Mouse (Mus musculus): ENCODE results near the gene Olfr1388.
A peak's percentile ranks its signal among the peaks of the same experiment; 100 is the strongest.
"Not testable (repeated sequence)": the region's sequence is repeated elsewhere in the genome, so short reads cannot be mapped to it uniquely, and the experiment has no call there.

Gene Olfr1388

GRCm38 (mm10) chr11:49436411-49436810 is at the start of gene Olfr1388:
Gene Olfr1388, plus strand, starts transcription at chr11:49436624.
- DNase-seq: no peak

DNA sequence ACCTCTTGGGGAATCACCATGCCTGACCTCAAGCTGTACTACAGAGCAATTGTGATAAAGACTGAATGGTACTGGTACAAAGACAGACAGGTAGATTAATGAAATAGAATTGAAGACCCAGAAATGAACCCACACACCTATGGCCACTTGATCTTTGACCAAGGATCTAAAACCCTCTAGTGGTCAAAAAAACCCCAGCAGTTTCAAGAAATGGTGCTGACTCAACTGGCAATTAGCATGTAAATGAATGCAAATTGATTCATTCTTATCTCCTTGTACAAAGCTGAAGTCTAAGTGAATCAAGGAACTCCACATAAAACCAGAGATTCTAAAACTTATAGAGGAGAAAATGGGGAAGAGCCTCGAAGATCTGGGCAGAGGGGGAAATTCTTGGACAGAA is 43.7 kb upstream of the Olfr1388 start:
- not testable (repeated sequence) for DNase-seq

- DNase-seq: no peak
Measured at GRCm38 (mm10) chr11:49406784-49407183, 29.6 kb upstream of the Olfr1388 start.

DNA sequence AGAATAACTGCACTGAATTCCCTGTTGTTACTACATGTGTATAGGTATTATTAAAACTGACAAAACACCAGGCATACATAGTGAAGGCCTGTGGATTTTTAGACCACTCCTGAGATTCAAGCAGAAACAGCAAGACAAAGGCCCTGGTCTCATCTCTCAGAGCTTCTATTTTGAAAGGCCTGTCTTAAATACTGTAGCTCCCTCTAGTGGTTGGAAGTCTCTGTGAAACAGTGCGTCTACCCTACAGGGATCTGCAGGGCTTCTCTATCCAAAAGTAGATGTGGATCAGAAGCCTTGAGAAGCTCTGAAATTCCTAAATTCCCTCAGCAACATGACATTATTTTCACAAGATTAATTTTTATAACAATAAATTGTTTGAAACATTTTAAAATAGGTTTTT is 25.9 kb upstream of the Olfr1388 start:
- peak; percentile 57 for DNase-seq

- DNase-seq: no peak
Measured at GRCm38 (mm10) chr11:49422767-49423166, 13.7 kb upstream of the Olfr1388 start, which contains the start of gene Olfr1389. Gene Olfr1389, plus strand, starts transcription at chr11:49423067.

DNA sequence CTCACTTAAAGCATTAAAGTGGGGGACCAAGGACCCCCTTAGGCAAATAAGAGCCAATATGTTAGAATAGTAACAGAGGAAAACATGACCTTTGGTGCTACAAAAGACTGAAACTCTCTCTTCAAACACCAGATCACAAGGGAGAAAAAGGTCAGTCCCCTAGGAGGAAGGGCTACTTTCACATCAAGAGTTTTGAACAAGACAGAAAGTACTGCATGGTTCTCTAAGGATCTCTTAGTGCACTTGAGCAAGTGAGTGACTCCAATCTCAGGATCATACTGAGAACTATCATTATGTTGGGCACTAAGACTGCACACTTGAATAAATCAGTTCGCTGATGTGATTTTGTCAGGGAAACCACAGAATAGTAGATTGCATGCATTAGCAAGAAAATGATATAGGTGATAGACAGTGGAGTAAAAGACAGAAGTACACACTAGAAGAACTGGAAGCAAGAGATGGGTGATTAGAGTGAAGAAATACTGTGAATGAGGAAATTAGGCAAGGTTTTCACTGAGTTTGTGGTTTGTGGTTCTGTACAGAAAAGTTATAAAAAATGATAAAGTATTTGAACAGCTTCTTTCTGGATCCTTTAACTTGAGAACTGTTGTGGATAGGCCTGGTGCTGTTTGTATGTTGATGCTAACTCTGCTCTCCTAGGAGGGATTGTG is 11.0 kb upstream of the Olfr1388 start:
- no peak for DNase-seq

DNA sequence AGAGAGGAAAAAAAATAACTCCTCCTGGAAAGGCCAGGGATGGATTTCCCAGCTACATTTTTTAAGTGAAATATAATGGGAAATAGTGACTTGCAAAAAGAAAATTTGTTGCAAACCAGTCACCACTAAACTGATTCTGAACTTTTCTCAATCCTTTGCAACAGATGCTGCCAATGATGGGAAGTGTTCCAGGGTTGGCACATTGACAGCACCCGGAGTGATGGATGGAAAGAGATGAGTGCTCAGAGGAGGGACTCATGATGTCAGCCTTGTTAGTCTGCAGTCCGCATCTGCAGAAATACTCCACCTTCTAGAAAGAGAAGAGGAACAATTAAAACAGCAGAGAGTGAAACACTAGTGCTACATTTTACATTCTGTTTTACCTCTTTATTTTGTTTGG is 6.8 kb upstream of the Olfr1388 start:
- DNase-seq: no peak

DNA sequence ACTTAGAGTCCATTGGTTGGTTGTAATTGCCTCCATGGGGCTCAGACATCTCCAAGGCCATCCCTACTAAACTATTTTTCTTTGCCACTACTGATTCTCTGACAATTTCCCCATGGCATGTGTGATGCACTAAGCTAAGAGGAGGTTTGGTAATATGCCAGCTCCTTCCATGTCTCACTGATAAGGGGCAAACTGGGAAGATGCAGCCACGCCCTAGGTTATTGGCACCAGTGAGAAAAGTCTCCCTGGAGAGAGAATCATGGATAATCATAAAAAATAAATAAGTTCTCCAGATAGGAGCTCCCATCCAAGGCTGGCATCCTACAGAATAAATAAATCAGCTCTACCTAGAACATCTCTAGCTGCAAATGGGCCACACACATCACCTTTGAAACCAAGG is 18.6 kb downstream of the Olfr1388 start, which contains the start of gene Olfr1387:
Gene Olfr1387, plus strand, starts transcription at position 301 of the 400 bp plus-strand sequence.
- DNase-seq: no peak

DNA sequence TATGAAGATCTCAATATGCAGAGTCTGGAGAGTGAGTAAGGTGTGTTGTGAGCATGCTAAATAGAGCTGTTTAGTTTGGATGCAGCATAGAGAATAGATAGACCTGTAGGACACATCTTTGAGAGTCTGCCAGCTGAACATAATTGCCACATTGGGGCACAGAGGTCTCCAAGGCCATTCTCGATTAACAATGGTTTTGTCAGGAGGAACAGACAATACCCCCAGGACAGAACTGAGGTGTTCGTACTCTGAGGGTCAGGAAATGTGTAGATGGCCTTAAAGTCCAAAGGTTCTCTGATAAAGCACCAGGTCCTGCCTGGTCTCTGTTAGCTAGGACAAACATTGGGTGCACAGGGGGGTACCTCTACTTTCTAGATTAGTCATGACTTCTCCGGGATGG is 28.3 kb downstream of the Olfr1388 start, which contains the start of gene Olfr1386:
Gene Olfr1386, plus strand, starts transcription at position 301 of the 400 bp plus-strand sequence.
- DNase-seq: not testable (repeated sequence)

- DNase-seq: no peak
Measured at GRCm38 (mm10) chr11:49485973-49486372, 49.5 kb downstream of the Olfr1388 start.

GRCm38 (mm10) chr11:49488770-49489169 is 52.3 kb downstream of the Olfr1388 start, which contains the start of gene Olfr1385:
Gene Olfr1385, plus strand, starts transcription at chr11:49489070.
- DNase-seq: not testable (repeated sequence)

Measured in retina, postnatal 1 day (tissue).